Comparison of ENCODE assay signal across 16 mouse cellular contexts in the genomic region with DNA sequence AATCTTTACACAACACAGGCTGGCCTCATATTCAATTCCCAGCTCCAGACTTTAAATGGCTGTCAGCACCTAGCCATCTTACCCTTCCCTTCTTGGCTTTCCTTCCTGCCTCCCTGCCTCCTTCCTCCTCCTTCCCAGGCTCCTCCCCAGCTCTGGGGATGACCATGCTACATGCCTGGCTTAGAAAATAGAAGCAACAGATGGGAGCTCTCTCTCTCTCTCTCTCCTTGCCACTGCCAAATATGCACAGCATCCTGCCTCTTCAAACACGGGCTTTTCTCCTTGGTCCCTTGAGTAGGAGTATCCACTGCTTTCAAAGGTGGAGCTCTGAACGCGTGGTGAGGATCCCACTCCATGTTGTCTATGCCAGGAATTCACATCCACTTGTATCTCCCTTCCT.
"Had no signal": no experiment of that assay in that cellular context is flagged by ENCODE, and none has a peak within 500 bp of the region (broad histone marks: within the 10 kb centered on the region; RNA-seq: fewer than 3 reads in every experiment).

No protein-coding gene starts in this region.

- ATAC-seq: midbrain, embryonic 13.5 days; midbrain, embryonic 16.5 days had no signal

- H3K4me3 ChIP-seq: kidney, embryonic 15.5 days; left cerebral cortex, adult 2 months; liver, embryonic 13.5 days; midbrain, embryonic 10.5 days; midbrain, embryonic 13.5 days; stomach, embryonic 15.5 days had no signal

- H3K4me1 ChIP-seq: liver, embryonic 13.5 days; midbrain, embryonic 10.5 days; midbrain, embryonic 13.5 days; stomach, embryonic 15.5 days had no signal

- DNase-seq: kidney, adult 11 months; kidney, adult 8-10 months; kidney, postnatal 10 days; kidney, postnatal 36 days; layer of hippocampus, postnatal 36 days; liver, embryonic 13.5 days; right cerebral cortex, postnatal 14 days; spleen, adult 18-20 months; thymus, adult 18-20 months; thymus, postnatal 36 days had no signal
